Mouse (Mus musculus) G1E (cell line): ENCODE measurements around the gene Nxpe3.

Experiments
- CTCF ChIP-seq: IDR thresholded peaks from 2 replicates; pipeline ENCODE4 v1.5.1; 2012; ENCODE audit warnings: low read depth, low read length, inconsistent platforms, mixed read lengths
- GATA2 ChIP-seq: IDR thresholded peaks from 2 replicates; pipeline ENCODE4 v1.6.1; 2012; ENCODE audit warnings: low read depth, low read length, inconsistent platforms, borderline replicate concordance
- POLR2AphosphoS5 ChIP-seq: IDR thresholded peaks from 2 replicates; pipeline ENCODE4 v1.6.1; 2012; ENCODE audit warnings: low read depth, low read length, inconsistent platforms; ENCODE audit not compliant: insufficient replicate concordance
- TAL1 ChIP-seq: conservative IDR thresholded peaks from 2 replicates; pipeline ENCODE4 v1.6.1; 2012; ENCODE audit warnings: low read depth, low read length, inconsistent platforms, mixed read lengths

GRCm38 (mm10) chr16:55815466-55815865 is 79.6 kb downstream of the Nxpe3 start:
- TF ChIP-seq TAL1 = no peak
- no peak for TF ChIP-seq CTCF
- no peak for TF ChIP-seq POLR2AphosphoS5
- no peak for TF ChIP-seq GATA2
